Mouse (Mus musculus): ENCODE measurements around the gene Siglec1.
"Not testable (repeated sequence)": the region's sequence is repeated elsewhere in the genome, so short reads cannot be mapped to it uniquely, and the experiment has no call there.

Siglec1 gene

DNA sequence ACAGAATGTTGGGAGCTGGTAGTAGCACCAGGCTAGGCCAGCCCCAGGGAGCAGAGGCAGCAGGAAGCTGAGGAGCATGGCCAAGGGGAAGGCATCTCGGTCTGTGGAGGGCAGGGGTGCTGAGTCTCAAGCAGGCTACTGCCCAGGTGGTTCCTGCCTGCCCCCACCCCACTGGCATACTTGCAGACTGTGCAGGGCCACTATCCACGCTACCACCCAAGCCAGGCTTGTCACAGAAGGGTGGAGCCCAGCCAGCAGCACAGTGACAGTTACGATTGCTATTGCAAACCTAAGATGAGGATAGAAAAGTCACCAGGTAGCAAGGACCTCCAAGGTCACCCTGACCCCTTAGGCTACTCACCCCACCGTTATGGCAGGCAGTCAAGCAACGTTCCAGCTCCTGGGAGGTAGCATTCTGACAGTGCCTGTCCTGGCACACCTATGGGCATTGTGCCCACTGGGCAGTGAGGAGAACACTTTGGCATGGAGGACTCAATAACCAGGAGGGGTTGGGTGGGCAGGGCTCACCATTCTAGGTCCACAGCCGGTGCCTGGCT, 33.6 kb downstream of the Siglec1 start:
- no peak for DNase-seq (ENCODE audit: low read depth, low spot score)

DNA sequence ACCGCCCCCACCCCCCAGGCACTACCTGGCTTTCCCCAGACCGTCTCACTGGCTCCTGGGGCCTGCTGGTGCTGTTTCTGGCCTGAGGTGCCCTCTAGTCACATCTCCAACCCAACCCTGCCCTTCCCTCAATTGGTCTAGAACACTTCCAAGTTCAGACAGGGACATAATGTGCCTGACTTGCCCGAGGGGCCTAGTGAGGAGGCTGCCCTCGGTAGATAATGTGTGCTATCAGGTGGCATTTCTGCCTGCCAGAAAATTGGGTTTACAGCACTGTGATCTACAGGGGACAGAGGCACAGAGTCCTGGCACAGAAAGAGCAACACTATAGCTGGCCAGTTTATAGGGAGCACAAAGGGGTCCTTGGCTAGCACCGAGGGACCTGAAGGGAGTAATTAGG, 34.5 kb downstream of the Siglec1 start:
- no peak for DNase-seq (ENCODE audit: low read depth, low spot score)

- DNase-seq (ENCODE audit: low read depth, low spot score), result no peak
Measured at GRCm38 (mm10) chr2:131046025-131046424, 40.5 kb downstream of the Siglec1 start.

- no peak for DNase-seq (ENCODE audit: low read depth, low spot score)
Measured at GRCm38 (mm10) chr2:131044989-131045720, 41.4 kb downstream of the Siglec1 start.

GRCm38 (mm10) chr2:131044354-131044852, 42.2 kb downstream of the Siglec1 start:
- no peak for DNase-seq (ENCODE audit: low read depth, low spot score)

- DNase-seq (ENCODE audit: low read depth, low spot score), result no peak
Measured at GRCm38 (mm10) chr2:131042988-131043387, 43.6 kb downstream of the Siglec1 start, which contains the start of gene Gfra4. Gene Gfra4 (minus strand): TSS chr2:131043088.

- no peak for DNase-seq (ENCODE audit: low read depth, low spot score)
Measured at GRCm38 (mm10) chr2:131040854-131041825, 45.4 kb downstream of the Siglec1 start.

DNA sequence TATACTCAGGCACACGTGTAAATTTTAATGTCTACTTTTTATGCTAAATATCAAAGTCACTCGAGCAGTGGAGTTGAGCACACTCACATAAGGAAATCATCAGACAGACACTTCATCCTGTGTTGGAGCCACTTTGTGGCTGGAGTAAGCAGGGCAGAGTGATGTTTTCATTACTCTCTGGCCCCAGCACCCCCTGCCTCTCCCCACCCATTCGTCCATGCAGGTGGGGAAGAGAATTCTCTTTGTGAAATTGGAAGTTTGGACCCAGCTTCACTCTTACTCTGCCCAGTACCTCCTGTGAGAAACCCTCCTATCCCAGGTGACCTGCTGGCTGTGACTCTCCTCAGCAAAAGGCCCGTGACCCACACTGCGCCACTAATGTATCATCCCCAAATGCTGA, 47.9 kb downstream of the Siglec1 start:
- DNase-seq (ENCODE audit: low read depth, low spot score), result no peak

- no peak for DNase-seq (ENCODE audit: low read depth, low spot score)
Measured at GRCm38 (mm10) chr2:131038197-131038596, 48.4 kb downstream of the Siglec1 start.

DNA sequence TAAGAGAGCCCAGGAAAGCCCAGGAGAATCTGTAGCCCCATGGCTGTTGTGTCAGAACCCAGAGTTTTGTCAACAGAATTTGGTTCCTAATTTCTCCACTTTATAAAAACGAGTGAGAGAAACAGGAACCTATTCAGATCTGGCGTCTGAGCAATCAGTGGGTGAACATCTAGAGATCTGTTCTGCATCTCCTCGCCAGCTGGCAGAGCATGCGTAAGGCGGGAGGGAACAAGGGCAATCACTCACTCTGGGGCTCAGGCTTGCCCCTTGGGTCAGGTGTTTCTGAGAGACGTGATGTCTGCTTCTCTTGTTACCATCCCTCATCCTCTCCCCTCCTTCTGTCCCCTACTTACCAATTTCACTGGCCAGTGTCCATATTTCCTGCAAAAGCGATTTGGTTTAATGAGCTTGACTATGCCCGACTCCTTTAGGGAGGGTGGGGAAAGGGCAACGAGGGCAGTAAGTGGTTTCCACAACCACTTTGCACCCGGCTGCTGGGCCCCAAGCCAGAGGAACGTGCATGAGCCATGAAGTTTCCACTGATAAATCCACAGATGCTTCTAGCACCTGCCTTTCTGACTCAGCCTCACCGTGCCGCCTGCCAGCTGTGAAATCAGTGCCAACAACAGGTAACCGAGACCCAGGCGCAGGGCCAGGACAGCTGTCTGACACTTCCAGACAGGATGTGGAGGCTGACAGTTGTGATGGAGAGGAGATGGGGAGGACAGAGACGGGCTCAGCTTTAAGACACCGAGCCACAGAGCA, 49.2 kb downstream of the Siglec1 start:
- no peak for DNase-seq (ENCODE audit: low read depth, low spot score)

DNA sequence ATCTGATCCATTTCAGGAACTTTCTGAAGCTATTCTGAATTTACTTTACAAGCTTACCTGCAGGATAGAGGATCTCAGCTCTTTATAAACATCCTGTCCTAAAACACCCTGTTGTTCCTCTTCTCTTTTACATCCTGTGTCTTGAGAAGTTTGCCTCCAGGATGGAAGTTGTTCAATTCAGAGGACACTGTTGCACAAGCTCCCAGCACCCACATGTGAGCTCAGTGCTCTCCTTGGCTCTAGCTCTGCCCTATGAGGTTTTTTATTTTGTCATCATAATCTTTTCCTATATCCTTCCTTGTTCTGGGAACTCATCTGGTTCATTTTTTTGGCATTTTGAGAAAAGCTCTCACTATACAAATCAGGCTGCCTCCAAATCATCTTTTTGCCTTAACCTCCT, 49.8 kb downstream of the Siglec1 start:
- DNase-seq (ENCODE audit: low read depth, low spot score), result no peak

- DNase-seq (ENCODE audit: low read depth, low spot score), result no peak
Measured at GRCm38 (mm10) chr2:131036343-131036742, 50.2 kb downstream of the Siglec1 start.

DNA sequence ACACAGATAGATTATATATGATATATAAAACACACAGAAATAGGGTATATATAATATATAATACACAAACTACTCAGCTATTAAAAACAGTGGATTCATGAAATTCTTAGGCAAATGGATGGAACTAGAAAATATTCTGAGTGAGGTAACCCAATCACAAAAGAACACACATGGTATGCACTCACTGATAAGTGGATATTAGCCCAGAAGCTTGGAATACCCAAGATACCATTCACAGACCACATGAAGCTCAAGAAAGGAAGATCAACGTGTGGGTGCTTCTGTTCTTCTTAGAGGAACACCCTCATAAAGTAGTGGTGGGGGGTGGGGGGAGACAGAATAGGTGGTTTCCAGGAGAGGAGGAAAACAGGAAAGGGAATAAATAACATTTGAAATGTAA, 55.2 kb downstream of the Siglec1 start:
- not testable (repeated sequence) for DNase-seq (ENCODE audit: low read depth, low spot score)

DNA sequence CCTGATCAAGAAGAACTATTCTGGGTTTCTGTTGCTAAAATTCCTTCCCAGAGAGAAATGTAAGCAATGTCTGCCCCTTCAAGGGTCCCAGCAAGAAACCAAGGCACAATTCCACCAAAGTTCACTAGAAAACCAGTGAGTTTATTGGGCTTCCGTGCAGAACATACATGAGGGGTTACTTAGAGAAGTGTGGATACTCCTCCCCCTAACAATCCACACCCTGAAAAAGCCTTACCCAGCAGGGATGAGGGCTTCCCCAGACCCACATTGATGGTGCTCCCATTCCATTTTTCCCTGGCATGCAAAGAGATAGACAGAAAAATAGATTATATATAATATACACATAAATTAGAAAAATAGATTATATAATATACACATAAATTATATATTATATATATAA, 55.6 kb downstream of the Siglec1 start:
- no peak for DNase-seq (ENCODE audit: low read depth, low spot score)

- DNase-seq (ENCODE audit: low read depth, low spot score), result no peak
Measured at GRCm38 (mm10) chr2:131030561-131030960, 56.0 kb downstream of the Siglec1 start.

GRCm38 (mm10) chr2:131029065-131029935, 57.3 kb downstream of the Siglec1 start:
- DNase-seq (ENCODE audit: low read depth, low spot score), result no peak

GRCm38 (mm10) chr2:131026941-131027340, 59.6 kb downstream of the Siglec1 start:
- DNase-seq (ENCODE audit: low read depth, low spot score), result no peak

GRCm38 (mm10) chr2:131025230-131025629, 61.3 kb downstream of the Siglec1 start:
- DNase-seq (ENCODE audit: low read depth, low spot score), result no peak
